Mouse (Mus musculus) layer of hippocampus, adult 2 months (tissue): ENCODE data around the gene Chmp2b. TPM values are rescaled to one million over a fixed set of nuclear protein-coding genes. Genes with fewer than 3 reads are reported as not detected.

Source experiments
- DNase-seq, 2 experiments: peaks; one replicate each; pipeline ENCODE4 v3.0.0; 2022; ENCODE audit warnings: low spot score in 2 of 2
- H3K27ac ChIP-seq: fragments of 200-600 bp; 2 replicates; pipeline ENCODE4 v1.8.1; 2022
- H3K4me3 ChIP-seq: fragments of 200-600 bp; 2 replicates; pipeline ENCODE4 v1.8.1; 2022; ENCODE audit warnings: mild to moderate bottlenecking
- CTCF ChIP-seq: fragments of 200-600 bp; conservative IDR thresholded peaks from 2 replicates; pipeline ENCODE4 v1.8.1; 2022; ENCODE audit warnings: antibody characterized with exemption, mild to moderate bottlenecking, moderate library complexity
- total RNA-seq, 2 experiments: library from RNA; stranded (reverse); gene quantifications; 2 replicates each; pipeline ENCODE4 v1.2.3; 2021

Chmp2b gene
- total RNA-seq, 2 experiments from 2014 or later: 59.5 to 61.2 TPM

DNA sequence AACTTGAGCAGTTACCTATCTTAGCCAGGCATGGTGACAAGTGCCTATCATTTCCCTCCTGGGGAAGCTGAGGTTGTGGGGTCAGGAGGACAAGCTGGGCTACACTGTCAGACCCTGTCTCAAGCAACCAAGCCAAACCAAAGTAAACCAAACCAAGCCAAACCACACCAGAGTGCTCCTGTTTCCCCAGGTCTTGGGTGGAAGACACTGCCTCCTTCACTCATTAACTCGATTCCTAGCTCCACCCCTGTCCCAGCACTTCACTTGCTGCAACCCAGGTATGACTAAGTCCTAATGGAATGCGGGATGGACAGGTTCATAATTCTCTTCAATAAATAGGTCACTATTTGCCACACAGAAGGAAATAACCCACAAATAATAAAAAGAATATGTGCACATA, 2.9 kb downstream of the Chmp2b start:
- TF ChIP-seq CTCF: no peak
- H3K4me3 ChIP-seq: no peak overlapping the region
- no peak overlapping the region for H3K27ac ChIP-seq
- no peak for DNase-seq

DNA sequence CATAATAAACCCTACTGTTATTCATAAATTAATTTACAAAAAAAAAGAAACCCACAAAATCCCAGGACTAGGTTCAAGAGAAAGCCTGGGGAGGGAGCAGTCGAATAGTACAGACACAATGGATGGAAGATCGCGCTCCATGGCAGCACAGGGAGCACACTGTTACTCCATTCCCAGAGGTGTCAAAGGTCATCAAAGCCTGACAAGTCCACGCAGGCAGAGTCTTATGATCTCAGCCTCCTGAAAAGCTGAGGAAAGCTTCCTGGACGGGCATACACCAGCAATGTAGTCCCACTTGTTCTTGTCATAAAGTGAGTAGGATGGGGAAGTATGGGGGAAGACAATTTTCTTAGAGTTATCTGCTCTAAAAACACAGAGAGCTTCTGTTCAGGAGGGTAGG, 5.2 kb downstream of the Chmp2b start:
- no peak overlapping the region for H3K4me3 ChIP-seq
- no peak overlapping the region for H3K27ac ChIP-seq
- no peak for DNase-seq
- TF ChIP-seq CTCF: no peak

DNA sequence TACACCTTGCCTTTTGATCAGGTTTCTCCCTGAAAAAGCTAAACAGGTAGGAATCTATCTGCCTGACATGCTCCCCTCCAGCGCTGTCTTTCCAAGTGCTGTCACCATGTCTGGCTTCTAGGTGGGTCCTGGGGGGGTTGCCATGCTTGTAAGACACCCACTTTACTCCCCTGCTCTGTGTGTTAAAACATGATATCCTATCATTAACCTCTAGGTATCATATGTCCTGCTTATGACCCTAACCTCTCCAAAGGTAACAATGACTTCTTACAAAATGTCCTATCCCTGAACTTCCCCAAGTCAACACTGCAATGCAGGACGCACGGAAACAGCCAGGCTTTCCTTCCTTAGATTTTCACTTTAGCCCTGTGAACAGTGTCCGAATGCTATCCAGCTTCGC, 8.3 kb downstream of the Chmp2b start:
- TF ChIP-seq CTCF: no peak
- no peak overlapping the region for H3K4me3 ChIP-seq
- DNase-seq: no peak
- H3K27ac ChIP-seq: no peak overlapping the region

DNA sequence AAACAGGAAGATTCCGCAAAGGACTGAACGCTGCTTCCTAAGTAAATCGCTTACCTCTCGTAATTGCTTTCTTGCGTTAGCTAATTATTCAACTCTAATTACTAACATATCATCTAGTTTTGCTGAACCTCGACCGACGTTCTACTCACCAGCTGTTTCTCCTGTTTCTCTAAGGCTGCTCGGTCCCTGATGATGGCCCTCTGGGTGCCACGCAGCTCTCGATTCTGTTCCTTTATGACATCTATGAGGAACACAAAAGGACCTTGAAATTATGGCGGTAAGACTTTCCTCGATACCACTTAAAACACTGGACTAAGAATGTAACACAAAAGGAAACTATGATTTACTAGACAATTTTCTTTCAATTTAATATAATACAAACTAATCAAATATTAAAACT, 11.7 kb downstream of the Chmp2b start:
- Histone ChIP-seq H3K4me3 (no peak overlapping the region), H3K27ac (no peak overlapping the region)
- DNase-seq: no peak
- TF ChIP-seq CTCF: no peak

DNA sequence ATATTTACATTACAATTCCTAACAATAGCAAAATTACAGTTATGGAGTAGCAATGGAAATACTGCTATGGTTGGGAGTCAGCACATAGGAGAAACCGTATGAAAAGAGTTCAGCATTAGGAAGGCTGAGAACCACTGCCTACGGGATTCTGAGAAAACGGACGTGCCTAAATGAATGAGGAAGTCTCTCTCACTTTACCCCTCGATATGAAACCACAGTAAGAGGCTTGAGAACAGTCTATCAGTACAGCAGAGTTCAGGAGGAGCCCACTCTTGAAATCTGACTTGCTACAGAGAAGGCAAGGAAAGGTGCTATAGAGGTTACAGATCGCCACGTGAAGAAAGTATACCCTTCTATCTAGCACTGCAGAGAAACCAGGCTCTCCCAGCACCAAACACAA, 13.6 kb downstream of the Chmp2b start:
- Histone ChIP-seq H3K4me3 (no peak overlapping the region), H3K27ac (no peak overlapping the region)
- no peak for TF ChIP-seq CTCF
- no peak for DNase-seq

DNA sequence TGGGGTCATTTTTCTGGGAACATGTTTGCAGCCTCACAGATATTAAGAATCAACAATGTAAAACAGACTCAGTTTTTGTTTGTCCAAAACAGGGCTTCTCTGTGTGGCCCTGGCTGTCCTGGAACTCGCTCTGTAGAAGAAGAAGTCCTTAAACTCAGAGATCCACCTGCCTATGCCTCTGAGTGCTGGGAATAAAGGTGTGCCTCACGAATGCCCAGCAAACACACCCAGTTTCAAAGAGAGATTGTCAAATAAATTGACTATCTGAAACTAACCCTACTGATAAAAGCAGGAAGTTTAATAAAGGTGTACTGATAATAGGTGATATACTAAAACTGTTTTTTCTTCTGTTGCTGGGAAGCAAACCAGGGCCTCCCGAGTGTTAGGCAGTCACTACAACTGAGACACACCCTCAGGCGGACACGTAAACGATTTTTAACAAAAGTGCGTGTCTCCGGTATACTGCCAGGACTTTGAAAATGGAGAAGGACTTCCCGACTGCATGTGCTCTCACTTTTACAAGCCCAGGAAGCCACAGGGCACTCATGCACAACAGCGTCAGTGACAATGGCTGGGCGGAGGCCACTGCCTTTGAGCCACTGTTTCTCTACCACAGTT, 18.7 kb downstream of the Chmp2b start:
- TF ChIP-seq CTCF: no peak
- DNase-seq: no peak
- Histone ChIP-seq H3K4me3 (no peak overlapping the region), H3K27ac (no peak overlapping the region)

DNA sequence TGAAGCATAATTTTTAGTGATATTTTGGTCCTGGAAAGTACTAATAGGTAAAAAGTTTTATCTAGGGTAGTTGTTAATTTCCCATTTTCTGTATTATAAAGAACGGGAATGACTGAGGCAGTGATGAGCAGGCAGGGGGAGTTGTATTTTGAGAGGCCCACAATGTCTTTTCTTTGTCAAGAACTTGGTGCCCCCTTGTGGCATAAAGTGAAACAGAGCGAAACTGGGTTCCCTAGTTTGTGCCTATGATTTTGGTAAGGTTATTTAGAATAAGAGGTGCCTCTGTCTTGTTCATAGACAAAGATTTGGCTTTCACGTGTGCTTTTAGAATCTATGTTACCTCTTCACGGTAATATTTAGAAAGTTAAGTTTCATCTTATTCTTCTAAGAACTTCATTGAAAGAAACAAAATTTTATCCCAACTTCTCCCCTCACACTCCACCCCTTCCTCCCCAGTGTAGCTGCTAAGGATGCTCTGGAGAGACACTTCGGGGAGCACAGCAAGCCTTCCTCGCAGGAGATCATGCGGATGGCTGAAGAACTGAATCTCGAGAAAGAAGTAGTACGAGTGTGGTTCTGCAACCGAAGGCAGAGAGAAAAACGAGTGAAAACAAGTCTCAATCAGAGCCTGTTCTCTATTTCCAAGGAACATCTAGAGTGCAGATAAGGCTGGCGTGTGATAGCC, 29.1 kb downstream of the Chmp2b start:
- Histone ChIP-seq H3K4me3 (no peak overlapping the region), H3K27ac (no peak overlapping the region)
- peak; percentile 84 for TF ChIP-seq CTCF
- DNase-seq: peak; percentile 50 to 71

DNA sequence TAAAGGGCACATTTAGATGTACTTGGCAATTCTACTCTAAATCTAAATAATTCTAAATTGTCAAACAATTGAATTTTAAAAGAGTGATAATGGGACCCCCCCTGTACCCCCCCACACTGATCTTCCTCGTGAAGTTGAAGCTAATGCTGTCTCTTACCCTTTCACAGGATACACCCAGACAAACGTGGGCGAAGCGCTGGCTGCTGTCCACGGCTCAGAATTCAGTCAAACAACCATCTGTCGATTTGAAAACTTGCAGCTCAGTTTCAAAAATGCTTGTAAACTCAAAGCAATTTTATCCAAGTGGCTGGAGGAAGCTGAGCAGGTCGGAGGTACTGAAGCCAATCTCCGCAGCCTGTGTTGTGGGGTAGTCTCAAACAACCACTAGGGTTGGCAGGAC, 30.9 kb downstream of the Chmp2b start:
- H3K4me3 ChIP-seq: no peak overlapping the region
- DNase-seq: peak; percentile 81 to 86
- TF ChIP-seq CTCF: peak; percentile 23
- no peak overlapping the region for H3K27ac ChIP-seq

DNA sequence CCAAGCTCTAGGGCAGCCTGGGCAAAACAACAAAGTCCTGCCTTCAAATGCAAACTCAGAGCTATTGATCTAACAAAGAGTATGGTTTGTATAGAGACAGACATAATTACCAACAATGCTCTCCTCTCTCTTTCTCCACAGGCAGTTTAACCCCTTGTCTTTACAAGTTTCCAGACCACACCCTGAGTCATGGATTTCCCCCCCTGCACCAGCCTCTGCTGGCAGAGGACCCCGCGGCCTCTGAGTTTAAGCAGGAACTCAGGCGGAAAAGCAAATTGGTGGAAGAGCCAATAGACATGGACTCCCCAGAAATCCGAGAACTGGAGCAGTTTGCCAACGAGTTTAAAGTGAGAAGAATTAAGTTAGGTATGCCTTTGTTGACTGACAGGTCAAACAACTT, 32.9 kb downstream of the Chmp2b start:
- no peak for TF ChIP-seq CTCF
- Histone ChIP-seq H3K4me3 (no peak overlapping the region), H3K27ac (no peak overlapping the region)
- DNase-seq: no peak

DNA sequence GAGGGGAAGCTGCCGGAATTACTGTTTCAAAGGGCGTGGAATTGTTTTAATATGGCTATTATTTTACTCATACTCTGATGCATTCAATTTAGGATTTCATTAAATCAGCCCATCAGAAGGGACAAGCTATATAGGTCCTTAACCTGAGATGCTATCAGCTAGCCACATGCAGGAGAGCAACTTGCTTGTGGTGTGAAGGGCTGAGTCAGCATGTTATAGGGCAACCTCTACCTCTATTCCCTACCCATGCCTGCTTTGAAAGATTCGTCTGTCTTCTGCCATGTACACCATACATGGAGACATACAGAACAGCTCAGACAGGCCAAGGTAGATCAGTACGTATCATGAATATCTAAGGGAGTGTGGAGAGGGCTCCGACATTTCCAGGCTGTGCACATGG, 35.8 kb downstream of the Chmp2b start:
- no peak overlapping the region for H3K4me3 ChIP-seq
- DNase-seq: no peak
- H3K27ac ChIP-seq: no peak overlapping the region
- no peak for TF ChIP-seq CTCF

DNA sequence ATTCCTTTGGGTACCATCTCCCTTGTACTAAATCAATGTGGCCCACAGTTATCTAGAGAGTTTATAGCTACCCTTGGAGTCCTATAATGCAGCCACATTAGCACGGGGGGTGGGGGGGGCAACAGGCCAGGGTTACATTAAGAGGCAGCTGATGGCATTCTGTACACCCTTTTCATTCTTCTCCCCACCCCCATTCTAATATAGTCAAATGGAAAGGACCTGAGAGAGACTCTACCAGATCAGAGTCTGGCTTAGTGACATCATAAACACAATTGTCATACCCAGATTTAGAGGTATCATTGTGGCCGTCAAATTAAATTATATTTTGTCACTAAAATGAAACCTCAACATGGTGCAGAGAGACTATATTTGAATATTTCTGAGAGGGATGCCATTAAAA, 36.5 kb downstream of the Chmp2b start:
- Histone ChIP-seq H3K27ac (no peak overlapping the region), H3K4me3 (no peak overlapping the region)
- DNase-seq: no peak
- no peak for TF ChIP-seq CTCF

DNA sequence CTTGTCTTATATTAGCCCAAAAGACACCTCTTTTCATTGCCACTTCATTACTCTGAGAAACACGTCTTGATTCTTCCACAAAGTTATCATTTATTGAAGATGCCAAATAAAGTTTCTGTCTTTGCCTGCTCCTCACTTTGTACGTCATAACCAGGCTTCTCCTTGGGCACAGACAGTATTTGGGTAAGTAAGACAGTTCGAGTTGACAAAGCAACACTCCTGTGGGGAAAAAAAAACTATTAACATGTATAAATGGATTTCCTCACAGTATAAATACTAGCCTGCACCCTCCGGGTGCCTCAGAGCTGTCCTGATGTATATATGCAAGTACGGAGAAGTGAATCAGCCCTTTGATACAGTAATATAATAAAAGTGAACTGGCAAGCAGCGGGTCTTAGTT, 42.3 kb downstream of the Chmp2b start, which contains the start of gene Pou1f1:
Gene Pou1f1, plus strand, starts transcription at position 301 of the 400 bp plus-strand sequence.
- no peak for TF ChIP-seq CTCF
- Histone ChIP-seq H3K27ac (no peak within 1 kb of the TSS), H3K4me3 (no peak within 1 kb of the TSS)
- no peak for DNase-seq

DNA sequence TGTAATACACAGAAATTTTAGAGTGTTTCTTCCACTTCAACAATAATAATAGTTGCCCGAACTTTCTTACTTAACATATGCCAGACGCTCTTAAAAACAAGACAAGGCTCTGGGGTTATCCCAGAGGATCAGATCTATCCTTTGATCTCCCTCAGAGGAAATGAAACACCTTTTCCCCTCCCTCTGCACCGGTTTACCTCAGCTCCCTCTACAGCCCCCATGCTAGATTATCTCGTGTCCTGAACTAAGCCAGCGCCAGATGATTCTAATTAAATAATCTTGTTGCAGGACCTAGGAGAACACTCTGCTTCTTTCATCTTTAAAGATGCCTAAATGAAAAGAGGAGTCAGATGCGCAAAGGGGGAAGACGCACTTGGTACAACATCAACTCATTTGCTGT, 48.3 kb downstream of the Chmp2b start:
- H3K4me3 ChIP-seq: no peak overlapping the region
- no peak overlapping the region for H3K27ac ChIP-seq
- no peak for TF ChIP-seq CTCF
- DNase-seq: no peak

DNA sequence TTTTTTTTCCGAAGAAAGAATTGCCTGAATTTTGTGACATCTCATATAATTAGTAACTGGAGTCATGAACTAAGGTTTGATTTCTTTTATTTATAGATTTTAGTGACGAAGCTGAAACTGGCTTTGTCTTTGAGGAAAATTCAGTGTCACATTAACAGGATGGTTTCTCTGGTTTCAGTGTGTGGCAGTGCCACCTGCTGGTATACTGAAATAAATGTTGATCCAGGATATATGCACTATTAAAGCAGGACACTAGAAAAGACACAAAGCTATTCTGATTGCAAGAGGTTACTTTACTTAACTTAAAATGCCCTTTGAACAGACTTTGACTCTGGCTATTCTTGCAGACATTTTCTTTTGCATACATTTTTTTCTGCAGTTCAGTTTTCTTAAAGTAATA, 65.5 kb downstream of the Chmp2b start:
- DNase-seq: peak; percentile 26 to 55
- peak; percentile 86 for TF ChIP-seq CTCF
- no peak overlapping the region for H3K4me3 ChIP-seq
- no peak overlapping the region for H3K27ac ChIP-seq

DNA sequence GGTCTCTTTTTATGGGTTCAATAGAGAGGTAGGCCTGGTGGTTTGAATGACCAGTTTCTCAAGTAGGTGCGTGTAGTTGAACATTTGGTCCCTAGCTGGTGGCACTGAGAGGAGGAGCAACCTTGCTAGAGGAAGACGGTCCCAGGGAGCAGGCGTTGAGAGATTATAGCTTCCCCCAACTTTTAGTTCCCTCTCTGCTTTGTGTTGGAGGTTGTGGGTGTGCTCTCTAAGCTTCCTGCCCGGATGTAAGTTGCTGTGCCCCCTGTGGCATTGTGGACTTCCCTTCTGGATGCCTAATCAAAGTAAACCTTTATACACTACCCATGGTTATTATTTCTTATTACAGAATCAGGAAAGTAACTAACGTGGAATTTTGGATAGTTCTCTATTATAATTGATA, 66.5 kb downstream of the Chmp2b start:
- Histone ChIP-seq H3K27ac (no peak overlapping the region), H3K4me3 (no peak overlapping the region)
- TF ChIP-seq CTCF: no peak
- no peak for DNase-seq

Other genes starting within 250 kb of the Chmp2b start
- gene Pou1f1, start 42.2 kb downstream of the Chmp2b start, total RNA-seq: not detected